Mouse (Mus musculus): Measurements from ENCODE around the gene Nmnat3. TPM values are rescaled to one million over a fixed set of nuclear protein-coding genes. Genes with fewer than 3 reads are reported as not detected.

The Nmnat3 gene
- polyA plus RNA-seq, 1 experiment: 7.1 TPM

DNA sequence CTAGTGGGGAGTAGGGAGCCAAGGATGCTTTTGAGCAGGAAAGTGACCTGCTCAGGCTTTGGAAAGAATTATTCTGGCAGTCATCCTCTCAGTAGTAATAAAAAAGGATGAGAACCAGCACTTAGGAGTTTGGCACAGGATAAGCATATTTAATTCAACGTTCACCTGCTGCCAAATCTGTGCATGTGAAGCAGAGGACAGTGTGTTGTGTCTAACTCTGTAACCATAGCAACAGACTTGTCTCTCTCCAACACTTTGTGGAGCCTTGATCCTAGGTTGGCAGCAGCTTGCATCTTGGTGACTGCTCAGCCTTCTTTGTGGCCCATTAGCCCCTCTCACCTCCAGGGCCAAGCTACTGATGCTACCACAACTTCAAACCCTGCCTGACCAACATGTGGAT is 163.7 kb downstream of the Nmnat3 start:
- DNase-seq (ENCODE audit: low read depth in 1 of 2, low spot score in 2 of 2): no peak
- no peaks in the 10 kb centered on the region for H3K27me3 ChIP-seq (ENCODE audit: control insufficient read depth, insufficient read depth, low read length)
- no peak overlapping the region for H3K27ac ChIP-seq (ENCODE audit: insufficient read depth, low read length)
- H3K36me3 ChIP-seq (ENCODE audit: control insufficient read depth, insufficient read depth, low read length): no peaks in the 10 kb centered on the region
- TF ChIP-seq POLR2A (IDR thresholded peaks at IDR 0.05; ENCODE audit: low read depth, low read length) (no peak), CTCF (IDR thresholded peaks at IDR 0.05; ENCODE audit: extremely low read depth, insufficient read depth, insufficient read length, insufficient replicate concordance) (no peak)
- H3K4me3 ChIP-seq (ENCODE audit: extremely low read depth, insufficient read depth, insufficient read length): no peak overlapping the region
- no peaks in the 10 kb centered on the region for H3K4me1 ChIP-seq (ENCODE audit: control insufficient read depth, insufficient read depth, insufficient read length)
- 64% methylated on average over 1 of the region's 1 CpGs for WGBS

DNA sequence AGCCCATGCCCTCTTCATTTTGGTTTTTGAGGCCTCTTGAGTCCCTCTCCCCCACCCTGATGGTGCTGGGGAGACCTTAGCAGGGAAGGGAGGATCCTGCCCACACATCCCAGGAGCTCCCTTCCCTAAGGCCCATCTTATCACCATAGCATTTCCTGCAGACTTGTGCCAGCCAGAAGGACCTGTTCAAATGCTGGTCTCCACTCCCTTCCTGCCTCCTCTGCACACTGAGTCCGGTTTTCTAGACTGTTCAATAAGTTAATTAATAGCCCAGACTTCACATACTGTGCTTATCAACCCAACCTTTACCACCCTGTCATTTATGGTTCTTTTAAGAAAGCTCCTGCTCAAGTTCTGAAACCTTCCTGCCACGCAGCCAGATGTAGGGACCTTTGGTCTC is 179.5 kb downstream of the Nmnat3 start:
- H3K4me3 ChIP-seq (ENCODE audit: extremely low read depth, insufficient read depth, insufficient read length): no peak overlapping the region
- H3K27me3 ChIP-seq (ENCODE audit: control insufficient read depth, insufficient read depth, low read length): no peaks in the 10 kb centered on the region
- H3K36me3 ChIP-seq (ENCODE audit: control insufficient read depth, insufficient read depth, low read length): no peaks in the 10 kb centered on the region
- no peaks in the 10 kb centered on the region for H3K4me1 ChIP-seq (ENCODE audit: control insufficient read depth, insufficient read depth, insufficient read length)
- no peak for DNase-seq (ENCODE audit: low read depth in 1 of 2, low spot score in 2 of 2)
- WGBS: 72% methylated on average over 2 of the region's 2 CpGs
- TF ChIP-seq CTCF (IDR thresholded peaks at IDR 0.05; ENCODE audit: extremely low read depth, insufficient read depth, insufficient read length, insufficient replicate concordance): no peak
- no peak for TF ChIP-seq POLR2A (IDR thresholded peaks at IDR 0.05; ENCODE audit: low read depth, low read length)
- H3K27ac ChIP-seq (ENCODE audit: insufficient read depth, low read length): no peak overlapping the region

Other genes starting within 250 kb of the Nmnat3 start
- 0.72 and 1.7 TPM in 2 replicates for gene Rbp1, start 135.5 kb downstream of the Nmnat3 start, polyA plus RNA-seq (2012; rRNA removed)
- gene Rbp2, start 198.7 kb downstream of the Nmnat3 start, polyA plus RNA-seq (2012; rRNA removed): not detected in 2 replicates

All from spleen, adult 2 months (tissue).